Mouse (Mus musculus) adrenal gland, adult 8-10 months (tissue): ENCODE data around the gene Ubc. TPM values are rescaled to one million over a fixed set of nuclear protein-coding genes. Genes with fewer than 3 reads are reported as not detected.

Experiments used
- DNase-seq: peaks from one replicate; pipeline ENCODE4 v3.0.0; 2022
- total RNA-seq, 4 experiments: library from RNA; stranded (reverse); gene quantifications; 2 replicates each; pipeline ENCODE4 v1.2.4; 2022

Ubc gene
- total RNA-seq, 4 experiments from 2014 or later, result 1,164 to 1,564 (median 1,502) TPM

- peak; percentile 63 for DNase-seq
These were observed 7.1 kb downstream of the Ubc start for GRCm38 (mm10) chr5:125382673-125383558.

GRCm38 (mm10) chr5:125381954-125382672 is 7.9 kb downstream of the Ubc start:
- no peak for DNase-seq

DNA sequence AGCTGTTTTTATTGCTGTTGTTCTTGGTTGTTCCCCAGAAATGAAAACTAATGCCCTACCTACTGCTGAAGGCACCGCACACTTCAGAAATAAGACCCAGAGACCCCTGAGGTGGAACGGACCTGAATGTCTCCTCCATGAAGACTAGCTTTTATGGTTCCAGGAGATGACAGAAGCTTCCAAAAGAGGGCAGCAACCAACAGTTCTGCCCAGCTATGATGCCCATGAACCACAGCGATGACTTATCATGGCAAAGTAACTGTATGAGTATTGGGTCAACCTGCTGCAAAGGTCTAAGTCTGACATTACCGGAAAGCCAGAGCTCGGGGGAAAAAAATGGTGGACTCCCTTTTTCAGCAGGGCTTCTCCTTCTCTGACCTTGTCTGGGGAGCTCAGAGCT is 11.1 kb downstream of the Ubc start:
- DNase-seq, result no peak

DNA sequence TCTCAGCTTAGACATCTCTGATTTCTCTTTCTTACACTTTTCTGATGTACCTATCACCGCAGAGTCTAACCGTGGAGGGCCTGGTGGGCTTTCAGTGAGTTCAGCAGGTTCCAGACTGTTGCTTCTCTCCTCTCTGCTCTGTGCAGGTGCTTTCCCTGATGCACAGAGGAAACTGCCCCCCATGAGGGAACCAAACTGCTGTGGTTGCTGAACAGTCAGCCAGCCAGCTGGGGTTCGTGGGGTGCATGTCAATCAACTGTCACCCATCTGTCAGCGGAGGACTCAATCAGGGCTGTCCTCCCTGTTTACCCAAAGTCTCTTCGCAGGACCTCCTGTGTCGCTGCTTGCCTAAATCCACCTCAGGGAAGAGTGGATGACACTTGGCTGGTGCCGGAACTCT is 12.8 kb downstream of the Ubc start:
- DNase-seq, result no peak

DNA sequence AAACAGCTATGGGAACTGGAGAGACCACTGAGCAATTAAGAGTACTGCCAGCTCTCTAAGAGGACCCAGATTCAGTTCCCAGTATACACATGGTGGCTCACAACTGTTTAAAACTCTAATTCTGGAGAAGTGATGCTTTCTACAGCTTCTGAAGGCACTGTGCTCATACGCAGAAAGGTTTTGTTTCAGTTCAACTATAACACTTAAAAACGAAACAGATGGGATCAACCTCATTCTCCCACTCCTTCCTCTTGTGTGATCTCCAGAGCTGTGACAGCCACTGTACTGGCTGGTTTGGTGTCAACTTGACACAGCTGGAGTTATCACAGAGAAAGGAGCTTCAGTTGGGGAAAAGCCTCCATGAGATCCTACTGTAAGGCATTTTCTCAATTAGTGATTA is 14.1 kb downstream of the Ubc start:
- no peak for DNase-seq

GRCm38 (mm10) chr5:125372027-125372426 is 18.0 kb downstream of the Ubc start:
- no peak for DNase-seq

DNA sequence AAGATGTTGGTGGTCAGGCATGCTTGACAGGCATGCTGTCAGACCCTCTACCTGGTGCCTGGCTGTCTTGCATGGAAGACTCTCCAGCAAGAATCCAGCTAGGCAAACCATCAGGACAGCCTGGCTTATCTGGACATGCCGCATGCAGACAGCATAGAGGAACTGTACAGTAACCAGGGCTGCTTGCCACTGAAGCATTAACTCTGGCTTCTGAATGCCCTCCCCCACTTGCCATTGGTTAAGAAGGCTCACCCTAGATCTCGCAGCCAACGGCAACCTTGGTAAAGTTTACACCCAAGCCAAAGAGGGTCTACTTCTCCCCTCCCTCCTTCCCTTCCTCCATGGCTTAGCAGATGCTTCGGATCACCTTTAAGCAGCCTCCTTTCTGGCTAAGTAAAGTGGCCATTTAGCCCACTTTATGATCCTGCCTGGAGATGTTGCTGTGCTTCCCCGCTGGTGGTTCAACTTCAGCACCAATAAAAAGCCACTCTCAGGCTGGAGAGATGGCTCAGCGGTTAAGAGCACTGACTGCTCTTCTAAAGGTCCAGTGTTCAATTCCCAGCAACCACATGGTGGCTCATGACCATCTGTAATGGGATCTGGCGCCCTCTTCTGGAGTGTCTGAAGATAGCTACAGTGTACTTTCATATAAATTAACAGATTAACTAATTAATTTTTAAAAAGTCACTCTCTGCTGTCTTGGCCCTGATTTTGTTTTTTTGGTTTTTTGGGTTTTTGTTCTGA is 18.9 kb downstream of the Ubc start:
- DNase-seq, result no peak

DNA sequence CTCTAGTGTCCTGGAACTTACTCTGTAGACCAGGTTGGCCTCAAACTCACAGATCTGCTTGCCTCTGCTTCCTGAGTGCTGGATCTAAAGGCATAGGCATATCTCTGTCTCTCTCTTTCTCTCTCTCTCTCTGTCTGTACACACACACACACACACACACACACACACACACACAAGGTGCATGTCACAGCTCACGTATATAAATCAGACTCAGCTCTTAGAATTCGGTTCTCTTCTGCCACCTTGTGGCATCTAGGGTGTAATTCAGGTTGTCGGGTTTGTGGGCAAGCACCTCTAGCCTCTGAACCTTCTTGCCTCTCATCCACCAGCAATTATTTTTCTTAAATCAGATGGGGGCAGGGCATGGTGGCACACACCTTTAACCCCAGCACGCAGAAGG is 21.4 kb downstream of the Ubc start:
- peak; percentile 50 for DNase-seq

DNA sequence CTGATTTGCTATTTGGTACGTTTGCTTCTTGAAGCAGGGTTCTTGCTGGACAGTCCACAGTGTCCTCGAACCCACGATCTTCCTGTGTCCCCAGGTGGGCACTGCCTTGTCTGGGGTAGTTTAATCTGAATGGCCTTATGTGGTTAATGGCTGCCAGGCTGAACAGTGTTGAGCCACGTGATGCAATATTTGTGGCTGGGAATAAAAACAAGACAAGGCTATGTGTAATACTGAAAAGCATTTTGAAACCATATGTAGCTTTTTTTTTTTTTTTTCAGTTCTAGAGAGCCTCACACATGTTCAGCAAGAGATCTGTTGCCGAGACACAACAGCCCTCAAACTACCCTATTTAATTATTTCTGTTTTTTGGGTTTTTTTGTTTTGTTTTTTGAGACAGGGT is 21.8 kb downstream of the Ubc start:
- DNase-seq, result no peak

GRCm38 (mm10) chr5:125364851-125365429 is 25.1 kb downstream of the Ubc start:
- no peak for DNase-seq

DNA sequence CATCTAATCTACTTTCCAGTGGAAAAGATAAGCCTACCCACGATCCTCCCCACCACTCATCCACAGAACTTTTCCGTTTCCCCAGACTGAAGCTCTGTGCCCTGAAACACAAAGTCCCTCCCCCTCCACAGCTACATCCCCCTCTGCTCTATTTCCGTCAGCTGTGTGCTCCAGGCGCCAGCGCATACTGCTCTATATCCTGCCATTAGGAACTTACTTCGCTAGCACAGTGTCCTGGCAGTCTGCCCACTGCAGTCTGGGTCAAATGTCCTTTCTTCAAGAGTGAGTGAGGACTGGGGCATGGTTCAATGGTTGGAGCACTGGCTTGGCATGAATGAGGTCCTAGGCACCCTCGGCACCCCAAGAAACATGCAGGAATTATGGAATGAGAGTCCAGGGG is 26.1 kb downstream of the Ubc start:
- no peak for DNase-seq

DNA sequence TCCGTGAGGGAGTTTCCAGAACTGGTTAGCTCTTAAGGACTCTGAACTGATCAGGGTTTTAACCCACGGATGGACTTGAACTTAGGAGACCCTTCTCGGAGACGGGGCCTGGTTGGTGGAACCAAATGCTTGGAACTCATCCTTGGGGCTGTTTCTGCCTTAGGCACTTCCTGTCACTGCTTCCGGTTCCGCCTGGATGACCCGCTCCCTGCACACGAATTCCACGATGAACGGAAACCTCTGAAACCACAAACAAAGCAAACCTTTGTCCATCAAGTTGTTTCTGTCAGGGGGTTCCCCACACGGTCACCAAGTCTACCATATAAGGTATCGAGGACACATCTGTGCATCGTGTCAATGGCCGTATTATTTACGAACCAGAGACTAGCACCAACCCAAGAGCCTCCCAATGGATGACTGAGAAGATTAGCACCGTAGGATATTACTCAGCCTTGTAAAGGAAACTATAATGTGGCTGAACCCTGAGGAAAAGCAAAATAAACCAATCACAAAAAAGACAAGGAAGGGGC is 29.0 kb downstream of the Ubc start:
- no peak for DNase-seq

DNA sequence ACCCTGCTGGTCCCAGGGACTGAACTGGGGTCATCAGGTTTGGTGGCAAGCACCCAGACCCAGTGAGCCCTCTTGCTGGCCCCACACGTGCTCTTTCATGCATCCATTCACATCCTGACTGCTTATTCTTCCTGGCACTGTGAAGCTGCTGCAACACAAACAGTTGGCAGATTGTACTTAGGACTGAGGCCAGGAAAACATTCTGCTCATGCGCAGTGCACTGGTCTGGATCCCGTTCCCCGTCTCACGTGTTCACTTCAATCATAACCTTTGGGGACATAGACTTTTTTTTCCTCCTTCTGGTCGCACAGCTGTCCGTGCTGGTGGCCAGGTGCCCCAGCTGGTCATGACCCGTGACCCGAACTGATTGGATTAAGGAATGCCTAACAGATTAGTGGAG is 29.4 kb downstream of the Ubc start:
- no peak for DNase-seq

DNA sequence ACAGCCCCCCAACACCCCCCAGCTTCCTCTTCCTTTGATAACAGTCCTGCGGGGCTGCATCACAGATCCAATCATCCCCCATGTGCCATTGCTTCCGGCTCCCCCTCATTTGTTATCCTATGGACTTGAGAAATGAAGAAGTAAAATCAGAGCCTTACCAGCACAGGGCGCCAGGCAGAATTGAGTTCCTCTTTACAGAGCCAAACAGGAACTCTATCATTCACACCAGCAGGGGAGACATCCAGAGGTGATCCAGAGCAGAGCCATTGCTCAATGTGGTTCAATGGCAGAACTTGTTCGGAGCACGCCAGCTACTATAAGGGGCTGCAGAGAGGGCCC is 31.8 kb downstream of the Ubc start:
- no peak for DNase-seq

DNA sequence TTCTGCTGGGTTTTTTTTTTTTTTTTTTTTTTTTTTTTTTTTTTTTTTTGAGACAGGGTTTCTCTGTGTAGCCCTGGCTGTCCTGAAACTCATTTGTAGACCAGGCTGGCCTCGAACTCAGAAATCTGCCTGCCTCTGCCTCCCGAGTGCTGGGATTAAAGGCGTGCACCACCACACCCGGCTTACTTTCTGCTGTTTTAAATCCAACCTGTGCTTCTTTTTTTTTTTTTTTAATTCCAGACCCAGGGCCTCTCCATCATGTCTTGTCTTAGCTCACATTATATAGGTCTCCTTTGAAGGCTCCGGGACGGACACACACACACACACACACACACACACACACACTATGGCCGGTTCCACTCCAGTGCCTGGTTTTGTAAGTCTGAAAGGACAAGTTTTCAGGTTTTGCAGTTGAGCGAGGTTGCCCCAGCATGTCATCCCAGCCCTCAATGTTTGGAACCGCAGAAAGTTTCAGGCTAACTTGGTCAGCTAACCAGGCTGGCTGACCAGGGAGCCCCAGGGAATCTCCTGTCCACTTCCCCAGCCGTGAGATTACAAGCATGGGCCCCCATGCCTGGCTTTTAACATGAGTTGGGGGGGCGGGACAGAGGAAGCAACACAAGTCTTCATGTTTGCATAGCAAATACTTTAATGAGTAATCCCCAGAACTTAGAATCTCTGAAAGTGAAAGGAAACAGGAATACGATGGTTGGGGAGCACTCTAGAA is 32.3 kb downstream of the Ubc start:
- DNase-seq, result no peak

DNA sequence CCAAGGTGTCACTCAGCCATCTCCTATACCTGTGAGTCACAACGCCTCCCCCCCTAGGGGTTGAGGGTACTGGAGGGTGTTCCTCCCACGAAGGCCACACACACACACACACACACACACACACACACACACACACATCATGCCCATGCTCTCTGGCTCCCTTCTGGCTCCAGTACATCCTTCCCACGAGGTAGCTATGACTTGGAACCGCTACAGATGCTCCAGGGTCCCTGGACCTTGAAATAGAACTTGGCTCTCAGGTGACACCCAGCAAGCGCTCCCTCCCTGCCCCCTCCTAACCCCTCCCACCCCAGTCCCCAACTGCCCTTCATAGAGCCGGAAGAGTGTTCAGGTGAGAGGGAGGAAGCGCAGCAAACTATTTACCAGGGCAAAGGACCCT is 34.4 kb downstream of the Ubc start:
- no peak for DNase-seq

GRCm38 (mm10) chr5:125354885-125355492 is 35.0 kb downstream of the Ubc start:
- no peak for DNase-seq

GRCm38 (mm10) chr5:125352781-125353294 is 37.2 kb downstream of the Ubc start:
- no peak for DNase-seq

GRCm38 (mm10) chr5:125351939-125352338 is 38.1 kb downstream of the Ubc start:
- no peak for DNase-seq

DNA sequence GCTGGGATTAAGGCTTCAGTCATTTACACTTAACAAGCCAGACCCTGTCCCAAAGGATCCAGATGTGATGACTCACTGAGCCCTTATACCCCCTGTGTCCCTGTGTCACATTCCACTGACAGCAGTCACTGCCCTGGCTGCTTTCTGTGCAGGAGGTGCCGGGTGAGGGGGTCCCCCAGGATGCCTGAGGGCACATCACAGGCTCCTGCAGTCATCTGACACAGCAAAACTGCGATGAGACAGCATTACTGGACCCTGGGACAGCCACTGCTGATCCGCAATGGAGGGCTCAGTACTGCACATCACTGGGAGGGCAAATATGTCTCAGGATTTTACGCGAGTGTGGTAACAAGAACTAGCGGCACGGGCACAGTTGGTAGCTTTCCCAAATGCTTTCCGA is 38.9 kb downstream of the Ubc start:
- DNase-seq, result no peak

DNA sequence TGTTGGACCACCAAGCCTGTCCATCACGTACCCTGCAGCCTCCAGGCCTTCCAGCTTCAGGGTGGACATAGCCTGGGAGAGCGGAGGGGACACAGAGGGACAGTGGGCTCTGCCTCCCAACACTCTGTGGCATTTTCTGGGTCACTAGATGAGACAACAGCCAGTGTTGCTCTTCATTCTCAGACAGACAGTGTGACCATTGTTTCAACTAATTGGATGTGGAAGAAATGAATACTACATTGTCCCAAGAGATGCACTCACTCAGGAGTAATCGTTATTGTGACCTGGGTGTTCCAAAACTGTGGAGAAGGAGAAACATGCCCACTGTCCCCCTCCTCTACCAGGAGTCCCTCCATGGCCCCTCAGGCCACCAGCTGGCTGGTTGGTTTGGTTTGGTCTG is 40.6 kb downstream of the Ubc start:
- DNase-seq, result no peak
